Mouse (Mus musculus) stomach, embryonic 15.5 days (tissue): ENCODE measurements at regions not wholly inside any gene's neighbourhood (a gene's known extent, or its start where the extent isn't known, plus 50 kb on each side); places are given as distances from the start of the nearest gene placed in this dataset.

Source experiments
- ATAC-seq: fragments of 200-750 bp; cut with Nextera tagmentation; 2 replicates; pipeline ENCODE4 v1.8.0; 2017; ENCODE audit warnings: low read depth, moderate number of reproducible peaks, moderate TSS enrichment; ENCODE audit not compliant: insufficient read depth, low FRiP score
- H3K27ac ChIP-seq: fragments of 300-500 bp; sonication (generic); 2 replicates; pipeline ENCODE4 v1.5.1; 2015; ENCODE audit warnings: mild to moderate bottlenecking, inconsistent platforms
- H3K27me3 ChIP-seq: fragments of 300-500 bp; sonication (generic); replicated peaks from 2 replicates; pipeline ENCODE4 v1.6.1; 2015; ENCODE audit warnings: inconsistent platforms
- H3K36me3 ChIP-seq: fragments of 300-500 bp; sonication (generic); 2 replicates; pipeline ENCODE4 v1.6.1; 2015; ENCODE audit warnings: inconsistent platforms
- H3K4me1 ChIP-seq: fragments of 300-500 bp; sonication (generic); 2 replicates; pipeline ENCODE4 v1.6.1; 2015; ENCODE audit warnings: inconsistent platforms
- H3K4me2 ChIP-seq: fragments of 300-500 bp; sonication (generic); 2 replicates; pipeline ENCODE4 v1.6.1; 2015; ENCODE audit warnings: mild to moderate bottlenecking, inconsistent platforms
- H3K4me3 ChIP-seq: fragments of 300-500 bp; sonication (generic); replicated peaks from 2 replicates; pipeline ENCODE4 v1.5.1; 2015; ENCODE audit warnings: inconsistent platforms
- H3K9ac ChIP-seq: fragments of 300-500 bp; sonication (generic); 2 replicates; pipeline ENCODE4 v1.6.1; 2015; ENCODE audit warnings: inconsistent platforms
- H3K9me3 ChIP-seq: fragments of 300-500 bp; sonication (generic); 2 replicates; pipeline ENCODE4 v1.6.1; 2016; ENCODE audit warnings: inconsistent platforms
- whole genome bisulfite sequencing: fragments of 180-500 bp; shearing (Covaris S2); methylation state at CpG from one replicate; pipeline ENCODE4 v1.1.7; 2015; 5-methylcytosine and 5-hydroxymethylcytosine counted together

DNA sequence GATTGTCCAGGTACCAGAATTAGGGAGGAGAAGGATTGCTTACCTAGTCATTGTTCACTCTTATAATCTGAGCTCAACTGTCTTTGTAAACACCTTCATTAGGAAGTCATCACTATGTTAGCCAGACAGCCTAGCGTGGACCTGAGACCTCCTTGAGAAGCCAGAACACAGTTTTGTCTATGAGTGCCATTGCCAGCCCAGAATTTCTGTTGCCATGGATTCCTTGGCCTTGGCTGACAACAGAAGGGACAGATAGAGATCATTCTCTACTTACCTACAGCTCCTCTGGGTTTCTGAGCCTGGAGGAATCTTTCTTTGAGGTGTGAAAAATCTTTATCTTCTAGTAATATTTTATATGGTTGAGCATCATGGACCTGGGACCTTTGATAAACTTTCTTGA is 825.0 kb downstream of the Gm9195 start:
- no peaks in the 10 kb centered on the region for H3K27me3 ChIP-seq
- H3K36me3 ChIP-seq: no peaks in the 10 kb centered on the region
- 82% methylated on average over 1 of the region's 1 CpGs for WGBS
- no peak overlapping the region for H3K27ac ChIP-seq
- no peak overlapping the region for H3K4me2 ChIP-seq
- no peaks in the 10 kb centered on the region for H3K9me3 ChIP-seq
- no peak for ATAC-seq
- H3K4me3 ChIP-seq: no peak overlapping the region
- H3K4me1 ChIP-seq: no peaks in the 10 kb centered on the region
- H3K9ac ChIP-seq: no peak overlapping the region

GRCm38 (mm10) chr14:71660166-71660565 is 831.5 kb downstream of the Gm9195 start:
- Histone ChIP-seq H3K4me3 (no peak overlapping the region), H3K27ac (no peak overlapping the region), H3K27me3 (no peaks in the 10 kb centered on the region), H3K4me1 (no peaks in the 10 kb centered on the region), H3K4me2 (no peak overlapping the region), H3K9me3 (no peaks in the 10 kb centered on the region), H3K36me3 (no peaks in the 10 kb centered on the region), H3K9ac (no peak overlapping the region)
- ATAC-seq: no peak
- WGBS: 24% methylated on average over 2 of the region's 2 CpGs

DNA sequence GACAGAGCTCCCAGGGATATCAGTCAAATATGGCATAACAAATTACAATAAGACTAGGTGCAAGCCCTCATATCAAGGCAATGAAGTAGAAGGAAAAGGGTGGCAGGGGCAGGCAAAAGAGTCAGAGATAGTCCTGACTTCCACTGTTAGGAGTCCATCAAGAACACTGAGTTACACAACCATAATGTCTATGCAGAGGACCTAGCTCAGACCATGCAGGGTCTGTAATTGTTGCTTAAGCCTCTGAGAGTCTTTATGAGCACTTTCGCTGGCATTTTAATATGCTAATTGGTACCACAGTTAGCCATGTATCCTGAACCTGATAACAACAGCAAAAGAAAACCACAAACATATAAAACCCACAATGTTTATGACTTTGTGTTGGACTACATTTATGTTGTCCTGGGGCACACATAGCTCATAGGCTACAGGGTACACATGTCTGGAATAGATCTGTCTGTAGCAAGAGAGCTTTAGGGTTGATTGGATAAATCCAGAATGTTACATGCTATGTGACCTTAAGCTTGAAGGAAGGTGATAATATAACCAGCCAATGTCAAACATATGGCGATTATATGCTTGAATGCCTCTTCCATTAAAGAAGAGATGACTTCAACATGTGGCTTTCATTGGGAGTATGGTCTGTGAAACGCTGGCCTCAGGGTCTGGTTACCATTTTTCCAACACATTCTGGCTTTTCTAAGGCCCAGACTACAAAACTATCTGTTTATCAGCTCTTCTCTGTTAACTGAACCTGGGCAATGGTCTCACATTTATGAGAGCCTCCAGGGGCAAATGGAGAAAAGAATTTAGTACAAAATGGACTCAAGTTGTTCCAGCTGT is 836.6 kb downstream of the Gm9195 start:
- no peak overlapping the region for H3K27ac ChIP-seq
- no peaks in the 10 kb centered on the region for H3K27me3 ChIP-seq
- 80% methylated on average over 3 of the region's 3 CpGs for WGBS
- no peaks in the 10 kb centered on the region for H3K4me1 ChIP-seq
- H3K9me3 ChIP-seq: no peaks in the 10 kb centered on the region
- no peak for ATAC-seq
- no peak overlapping the region for H3K4me3 ChIP-seq
- no peak overlapping the region for H3K9ac ChIP-seq
- H3K36me3 ChIP-seq: no peaks in the 10 kb centered on the region
- H3K4me2 ChIP-seq: no peak overlapping the region

- Histone ChIP-seq H3K27ac (no peak overlapping the region), H3K9me3 (no peaks in the 10 kb centered on the region), H3K4me3 (no peak overlapping the region), H3K4me1 (no peaks in the 10 kb centered on the region), H3K36me3 (no peaks in the 10 kb centered on the region), H3K9ac (no peak overlapping the region), H3K27me3 (no peaks in the 10 kb centered on the region), H3K4me2 (no peak overlapping the region)
- WGBS: 82% methylated on average over 1 of the region's 1 CpGs
- no peak for ATAC-seq
These were observed 849.1 kb downstream of the Gm9195 start for GRCm38 (mm10) chr14:71642536-71642935.

DNA sequence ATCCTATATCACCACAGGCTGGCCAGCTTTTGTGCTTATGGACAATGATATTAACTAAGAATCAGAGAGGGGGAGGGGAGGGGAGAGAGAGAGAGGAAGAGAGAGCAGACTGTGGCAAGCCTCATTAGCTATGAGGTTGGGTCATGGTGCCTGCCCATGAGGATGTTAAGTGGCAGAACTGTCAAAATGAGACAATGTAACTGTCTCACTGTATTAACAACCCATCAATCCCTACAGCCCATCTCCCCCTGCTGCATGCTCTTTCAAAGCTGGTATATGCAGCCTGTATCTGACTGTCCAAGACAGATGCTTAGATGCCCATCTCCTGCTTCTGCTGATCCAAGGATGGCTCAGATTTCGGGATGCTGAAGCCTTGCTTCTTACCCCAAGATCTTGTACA is 852.6 kb downstream of the Gm9195 start:
- Histone ChIP-seq H3K4me2 (no peak overlapping the region), H3K4me3 (no peak overlapping the region), H3K27ac (no peak overlapping the region), H3K4me1 (no peaks in the 10 kb centered on the region), H3K9ac (no peak overlapping the region), H3K9me3 (no peaks in the 10 kb centered on the region), H3K27me3 (no peaks in the 10 kb centered on the region), H3K36me3 (no peaks in the 10 kb centered on the region)
- 61% methylated on average over 1 of the region's 1 CpGs for WGBS
- no peak for ATAC-seq

- ATAC-seq: no peak
- no peak overlapping the region for H3K27ac ChIP-seq
- WGBS: 93% methylated on average over 1 of the region's 1 CpGs
- no peak overlapping the region for H3K9ac ChIP-seq
- H3K36me3 ChIP-seq: no peaks in the 10 kb centered on the region
- no peak overlapping the region for H3K4me3 ChIP-seq
- no peaks in the 10 kb centered on the region for H3K9me3 ChIP-seq
- no peak overlapping the region for H3K4me2 ChIP-seq
- H3K4me1 ChIP-seq: no peaks in the 10 kb centered on the region
- no peaks in the 10 kb centered on the region for H3K27me3 ChIP-seq
These were observed 856.5 kb downstream of the Gm9195 start for GRCm38 (mm10) chr14:71635091-71635490.

- WGBS: 61% methylated on average over 4 of the region's 4 CpGs
- no peaks in the 10 kb centered on the region for H3K36me3 ChIP-seq
- H3K4me3 ChIP-seq: no peak overlapping the region
These were observed 881.8 kb downstream of the Gm9195 start for GRCm38 (mm10) chr14:71609698-71610301.

GRCm38 (mm10) chr14:71603710-71604109 is 887.9 kb downstream of the Gm9195 start:
- no peaks in the 10 kb centered on the region for H3K36me3 ChIP-seq
- H3K9ac ChIP-seq: no peak overlapping the region
- H3K27me3 ChIP-seq: no peaks in the 10 kb centered on the region
- ATAC-seq: no peak
- H3K9me3 ChIP-seq: no peaks in the 10 kb centered on the region
- no peak overlapping the region for H3K27ac ChIP-seq
- no peaks in the 10 kb centered on the region for H3K4me1 ChIP-seq
- H3K4me3 ChIP-seq: no peak overlapping the region
- 82% methylated on average over 2 of the region's 2 CpGs for WGBS
- H3K4me2 ChIP-seq: no peak overlapping the region

More at GRCm38 (mm10) chr14:71609698-71610301, 881.8 kb downstream of the Gm9195 start:
- Histone ChIP-seq H3K9me3 (no peaks in the 10 kb centered on the region), H3K4me2 (no peak overlapping the region), H3K27me3 (no peaks in the 10 kb centered on the region), H3K4me1 (no peaks in the 10 kb centered on the region), H3K9ac (no peak overlapping the region), H3K27ac (no peak overlapping the region)
- ATAC-seq: no peak

DNA sequence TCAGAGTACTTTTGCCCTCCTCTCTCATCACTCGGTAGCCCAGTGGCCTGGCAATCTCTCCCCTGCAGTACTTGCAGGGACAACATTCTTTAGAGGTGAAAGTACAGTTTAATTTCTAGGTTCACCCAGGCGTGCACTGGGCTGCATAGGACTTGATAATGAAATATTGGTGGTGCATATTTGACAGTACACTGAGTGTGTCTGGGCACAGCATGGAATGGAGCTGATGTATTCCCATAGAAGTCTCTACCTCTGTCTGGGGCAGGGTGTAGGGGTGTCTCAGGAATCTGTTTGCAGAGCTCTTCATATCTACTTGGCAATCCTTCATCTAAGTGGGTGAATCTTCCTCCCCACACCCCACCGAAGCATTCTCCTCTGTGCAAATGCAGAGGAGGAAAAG is 893.8 kb downstream of the Gm9195 start:
- Histone ChIP-seq H3K9me3 (no peaks in the 10 kb centered on the region), H3K27ac (no peak overlapping the region), H3K4me1 (no peaks in the 10 kb centered on the region), H3K9ac (no peak overlapping the region), H3K4me2 (no peak overlapping the region), H3K27me3 (no peaks in the 10 kb centered on the region), H3K36me3 (no peaks in the 10 kb centered on the region), H3K4me3 (no peak overlapping the region)
- ATAC-seq: no peak
- WGBS: 50% methylated on average over 3 of the region's 3 CpGs

DNA sequence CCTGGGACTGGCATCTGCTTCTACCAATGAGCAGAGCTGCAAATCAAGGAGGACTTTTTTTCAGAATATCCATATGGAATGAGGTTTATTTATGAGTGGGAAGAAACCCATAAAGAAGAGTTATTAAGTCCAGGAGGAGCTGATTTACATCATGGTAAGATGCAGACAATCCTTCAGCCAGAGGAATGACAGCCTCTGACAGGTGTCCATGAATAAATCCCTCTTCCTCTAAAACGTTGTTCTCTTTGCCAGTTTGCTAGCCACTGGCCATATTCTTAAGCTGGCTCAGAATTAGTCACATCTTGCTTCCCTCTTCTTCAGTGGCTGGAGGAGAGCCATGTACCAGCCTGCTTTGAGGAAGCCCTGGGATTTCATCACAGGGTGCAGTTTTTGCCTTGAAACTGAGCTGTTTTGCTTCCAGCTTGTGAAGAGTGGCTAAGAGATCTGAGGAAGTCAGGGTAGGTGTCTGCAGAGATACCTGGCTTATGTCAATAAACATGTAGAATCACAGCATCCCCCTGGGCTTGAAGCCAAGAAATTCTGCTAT is 902.9 kb downstream of the Gm9195 start:
- no peak for ATAC-seq
- Histone ChIP-seq H3K27me3 (no peaks in the 10 kb centered on the region), H3K9ac (no peak overlapping the region), H3K27ac (no peak overlapping the region), H3K4me3 (no peak overlapping the region), H3K36me3 (no peaks in the 10 kb centered on the region), H3K4me1 (no peaks in the 10 kb centered on the region), H3K4me2 (no peak overlapping the region), H3K9me3 (no peaks in the 10 kb centered on the region)
- 47% methylated on average over 1 of the region's 1 CpGs for WGBS

DNA sequence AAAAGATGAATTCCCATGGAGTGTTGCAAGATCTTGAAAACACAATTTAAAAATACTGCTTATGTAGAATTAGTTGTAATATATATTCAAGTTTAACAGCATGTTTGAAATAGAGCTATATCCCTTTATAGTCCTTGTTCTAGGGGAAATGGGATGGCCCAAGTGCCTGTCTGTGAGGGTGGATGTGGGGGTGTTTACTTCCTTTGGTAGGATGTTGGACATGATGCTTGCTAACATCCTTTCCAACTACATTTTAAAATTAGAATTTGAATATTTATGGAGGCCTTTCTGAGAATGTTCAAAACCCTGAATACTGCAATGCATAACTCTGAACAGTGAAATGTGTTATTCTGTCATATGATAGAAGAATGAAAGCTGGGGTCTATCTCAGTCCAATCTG is 903.6 kb downstream of the Gm9195 start:
- Histone ChIP-seq H3K9ac (no peak overlapping the region), H3K27ac (no peak overlapping the region)

DNA sequence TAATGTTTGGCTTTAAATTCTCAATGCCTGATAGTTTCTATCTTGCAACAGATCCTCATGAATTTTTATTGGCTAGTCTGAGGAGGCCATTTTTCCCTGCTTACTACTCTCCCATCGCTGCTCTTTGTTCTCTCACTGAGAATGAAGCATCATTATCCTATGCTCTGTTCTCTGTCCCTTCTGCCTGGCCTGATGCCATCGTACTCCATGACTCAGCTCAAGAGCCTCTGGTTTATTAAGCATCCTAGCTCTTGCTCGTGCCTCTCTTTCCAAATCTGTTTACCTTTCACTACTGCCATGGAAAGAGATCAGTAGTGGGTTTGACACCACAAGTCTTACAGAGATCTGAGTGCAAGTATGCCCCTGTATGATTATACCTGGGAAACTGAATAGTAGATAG is 926.8 kb downstream of the Gm9195 start:
- H3K27me3 ChIP-seq: no peaks in the 10 kb centered on the region
- H3K4me2 ChIP-seq: no peak overlapping the region
- no peaks in the 10 kb centered on the region for H3K36me3 ChIP-seq
- no peaks in the 10 kb centered on the region for H3K9me3 ChIP-seq
- H3K9ac ChIP-seq: no peak overlapping the region
- no peak overlapping the region for H3K4me3 ChIP-seq
- WGBS: 63% methylated on average over 3 of the region's 3 CpGs
- no peak overlapping the region for H3K27ac ChIP-seq
- H3K4me1 ChIP-seq: no peaks in the 10 kb centered on the region
- ATAC-seq: no peak

More for the DNA sequence above, 903.6 kb downstream of the Gm9195 start:
- no peaks in the 10 kb centered on the region for H3K27me3 ChIP-seq
- no peak for ATAC-seq
- no peak overlapping the region for H3K4me3 ChIP-seq
- no peaks in the 10 kb centered on the region for H3K4me1 ChIP-seq
- no peaks in the 10 kb centered on the region for H3K9me3 ChIP-seq
- H3K36me3 ChIP-seq: no peaks in the 10 kb centered on the region
- H3K4me2 ChIP-seq: no peak overlapping the region
